Mouse (Mus musculus) liver, embryonic 15.5 days (tissue): ENCODE results near the gene Atp6v1b1. TPM values are rescaled to one million over a fixed set of nuclear protein-coding genes. Genes with fewer than 3 reads are reported as not detected.
"Not testable (repeated sequence)": the region's sequence is repeated elsewhere in the genome, so short reads cannot be mapped to it uniquely, and the experiment has no call there.

Source experiments
- ATAC-seq: fragments of 200-750 bp; cut with Nextera tagmentation; 2 replicates; pipeline ENCODE4 v1.8.0; 2017; ENCODE audit warnings: moderate number of reproducible peaks, mild to moderate bottlenecking, moderate library complexity; ENCODE audit not compliant: insufficient read depth
- H3K27ac ChIP-seq: fragments of 300-500 bp; sonication (generic); replicated peaks from 2 replicates; pipeline ENCODE4 v1.5.1; 2015; ENCODE audit warnings: mild to moderate bottlenecking, inconsistent platforms
- H3K27me3 ChIP-seq: fragments of 300-500 bp; sonication (generic); 2 replicates; pipeline ENCODE4 v1.6.1; 2015; ENCODE audit warnings: mild to moderate bottlenecking, inconsistent platforms
- H3K36me3 ChIP-seq: fragments of 300-500 bp; sonication (generic); replicated peaks from 2 replicates; pipeline ENCODE4 v1.6.1; 2015; ENCODE audit warnings: moderate library complexity, mild to moderate bottlenecking, inconsistent platforms
- H3K4me1 ChIP-seq: fragments of 300-500 bp; sonication (generic); replicated peaks from 2 replicates; pipeline ENCODE4 v1.6.1; 2015; ENCODE audit warnings: inconsistent platforms
- H3K4me2 ChIP-seq: fragments of 300-500 bp; sonication (generic); 2 replicates; pipeline ENCODE4 v1.6.1; 2015; ENCODE audit warnings: moderate library complexity, mild to moderate bottlenecking, inconsistent platforms
- H3K4me3 ChIP-seq: fragments of 300-500 bp; sonication (generic); replicated peaks from 2 replicates; pipeline ENCODE4 v1.5.1; 2015; ENCODE audit warnings: mild to moderate bottlenecking, inconsistent platforms
- H3K9ac ChIP-seq: fragments of 300-500 bp; sonication (generic); 2 replicates; pipeline ENCODE4 v1.6.1; 2015; ENCODE audit warnings: moderate library complexity, mild to moderate bottlenecking, inconsistent platforms
- H3K9me3 ChIP-seq: fragments of 300-500 bp; sonication (generic); replicated peaks from 2 replicates; pipeline ENCODE4 v1.6.1; 2016; ENCODE audit warnings: inconsistent platforms
- WGBS: fragments of 180-500 bp; shearing (Covaris S2); methylation state at CpG from one replicate; pipeline ENCODE4 v1.1.7; 2015; ENCODE audit warnings: mixed read lengths; ENCODE audit not compliant: insufficient replicate concordance; 5-methylcytosine and 5-hydroxymethylcytosine counted together
- polyA plus RNA-seq: library from polyadenylated mRNA; unstranded; fragments of >200 nt; fragmentation: Nextera tagmentation; extraction: Ambion mirVana; gene quantifications from 2 replicates; pipeline ENCODE4 v1.2.1, GENCODE M21; 2015

The Atp6v1b1 gene
- polyA plus RNA-seq, 1 experiment from 2014 or later, result not detected

DNA sequence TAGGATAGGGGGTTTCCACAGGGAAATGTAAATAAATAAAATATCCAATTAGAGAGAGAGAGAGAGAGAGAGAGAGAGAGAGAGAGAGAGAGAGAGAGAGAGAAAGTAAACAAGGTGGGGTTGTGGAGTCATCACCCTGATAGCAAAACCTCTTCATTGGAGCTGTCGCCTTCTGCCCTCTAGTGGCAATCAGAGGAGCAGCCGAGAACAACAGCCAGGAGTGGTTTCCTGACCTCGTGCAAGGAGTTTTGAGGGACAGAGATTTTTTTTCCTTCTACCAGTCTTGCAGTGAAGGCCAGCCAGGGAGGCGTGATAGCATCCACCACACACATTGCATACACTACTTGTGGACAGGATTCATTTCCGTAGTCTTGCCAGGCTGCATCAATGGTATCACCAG lies 36.2 kb downstream of the Atp6v1b1 start:
- Histone ChIP-seq H3K4me1 (peaks cover 20% of the 10 kb centered on the region), H3K36me3 (no peaks in the 10 kb centered on the region), H3K9ac (no peak overlapping the region), H3K27ac (no peak overlapping the region), H3K9me3 (no peaks in the 10 kb centered on the region), H3K4me3 (no peak overlapping the region), H3K4me2 (no peak overlapping the region), H3K27me3 (no peaks in the 10 kb centered on the region)
- 5% methylated on average over 5 of the region's 5 CpGs for WGBS
- ATAC-seq, result no peak

DNA sequence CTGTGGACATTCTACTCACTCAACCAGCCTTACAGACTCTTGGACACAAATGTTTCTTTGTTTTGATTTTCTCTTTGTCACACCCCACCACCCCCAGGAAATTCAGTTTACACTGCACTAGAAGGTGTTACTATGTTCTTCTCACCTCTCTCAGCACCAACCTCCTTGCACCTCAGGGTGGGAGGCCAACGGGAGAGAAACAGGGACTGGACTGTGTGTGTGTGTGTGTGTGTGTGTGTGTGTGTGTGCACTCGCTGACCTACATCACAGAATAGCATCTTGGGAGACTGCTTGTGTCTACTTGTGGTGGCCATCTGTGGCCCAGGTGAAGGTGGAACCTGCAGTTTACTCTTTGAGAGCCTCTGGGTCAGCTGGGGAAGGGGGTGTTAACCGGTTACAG lies 43.6 kb downstream of the Atp6v1b1 start:
- H3K27me3 ChIP-seq, result no peaks in the 10 kb centered on the region
- 42% methylated on average over 3 of the region's 3 CpGs for WGBS
- peaks cover 6% of the 10 kb centered on the region; the same call in 1 of the 2 replicates for H3K4me1 ChIP-seq
- no peak overlapping the region for H3K27ac ChIP-seq
- H3K9ac ChIP-seq, result no peak overlapping the region
- no peak for ATAC-seq
- H3K36me3 ChIP-seq, result no peaks in the 10 kb centered on the region
- no peak overlapping the region for H3K4me3 ChIP-seq
- H3K4me2 ChIP-seq, result no peak overlapping the region
- H3K9me3 ChIP-seq, result no peaks in the 10 kb centered on the region

DNA sequence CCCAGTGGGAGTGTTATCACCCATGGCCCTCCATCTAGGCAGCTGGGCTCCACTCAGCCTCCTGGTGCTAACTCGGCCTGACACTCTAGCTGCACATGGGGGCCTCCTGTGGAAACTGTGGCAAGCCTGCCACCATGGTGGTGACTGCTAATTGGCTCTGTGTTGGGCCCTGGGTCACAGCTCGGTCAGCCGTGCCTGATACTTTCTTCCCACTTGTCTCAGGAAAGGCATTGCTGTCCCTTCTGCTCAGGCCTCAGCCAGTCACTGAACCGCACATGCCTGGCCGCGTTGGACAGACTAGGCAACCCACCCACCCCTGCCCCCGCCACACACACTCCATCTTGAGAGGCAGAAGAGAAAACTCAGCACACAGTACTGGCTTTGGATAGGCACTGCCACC lies 45.8 kb downstream of the Atp6v1b1 start:
- no peaks in the 10 kb centered on the region for H3K36me3 ChIP-seq
- H3K9ac ChIP-seq, result no peak overlapping the region
- H3K9me3 ChIP-seq, result no peaks in the 10 kb centered on the region
- no peaks in the 10 kb centered on the region for H3K27me3 ChIP-seq
- no peak overlapping the region for H3K4me3 ChIP-seq
- no peak for ATAC-seq
- H3K4me1 ChIP-seq, result peaks cover 7% of the 10 kb centered on the region; the same call in 1 of the 2 replicates
- H3K4me2 ChIP-seq, result no peak overlapping the region
- H3K27ac ChIP-seq, result no peak overlapping the region
- 60% methylated on average over 7 of the region's 7 CpGs for WGBS

DNA sequence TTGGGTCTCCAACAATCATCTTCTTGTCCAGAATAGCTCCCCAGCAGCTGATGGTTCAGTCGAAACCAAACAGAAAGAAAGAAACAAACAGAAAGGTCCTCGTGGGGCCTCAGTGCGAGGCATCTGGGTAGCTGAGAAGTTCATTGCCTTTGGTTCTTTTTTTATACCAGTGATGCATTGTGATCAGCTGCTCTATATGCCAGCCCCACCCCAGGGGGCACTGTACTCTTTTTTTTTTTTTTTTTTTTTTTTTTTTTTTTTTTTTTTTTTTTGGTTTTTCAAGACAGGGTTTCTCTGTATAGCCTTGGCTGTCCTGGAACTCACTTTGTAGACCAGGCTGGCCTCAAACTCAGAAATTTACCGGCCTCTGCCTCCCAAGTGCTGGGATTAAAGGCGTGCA lies 47.7 kb downstream of the Atp6v1b1 start:
- H3K36me3 ChIP-seq, ATAC-seq: not testable (repeated sequence)
- WGBS, result 69% methylated on average over 5 of the region's 5 CpGs

DNA sequence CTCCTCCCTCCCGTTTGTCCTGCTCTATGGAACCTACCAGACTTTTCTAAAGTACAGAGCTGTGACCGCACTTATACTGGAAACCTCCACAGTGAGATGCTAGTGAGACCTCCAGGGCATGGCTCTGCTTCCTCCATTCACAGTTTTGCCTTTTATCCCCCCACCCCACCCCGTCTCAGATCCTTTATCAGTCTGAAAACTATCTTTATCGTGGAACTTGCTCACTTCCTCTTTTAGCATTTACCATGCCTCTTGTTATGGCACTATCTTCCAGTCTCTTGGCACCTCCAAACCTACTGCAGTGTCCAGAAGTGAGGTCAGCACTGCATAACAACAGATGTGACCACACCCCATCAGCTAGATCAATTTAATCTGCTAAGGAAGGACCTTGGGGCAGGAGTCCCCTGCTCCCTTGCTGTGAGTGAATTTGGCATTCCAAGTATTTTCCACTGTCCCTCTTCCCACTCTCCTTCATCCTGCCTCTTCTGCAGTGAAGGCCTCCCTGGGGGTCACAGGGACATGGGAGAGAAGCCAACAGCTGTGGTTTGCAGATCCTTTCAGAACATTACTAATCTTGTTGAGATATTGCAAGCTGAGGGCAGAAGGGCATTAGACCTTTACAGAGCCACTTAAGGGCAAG lies 48.6 kb downstream of the Atp6v1b1 start:
- WGBS, result 13% methylated on average over 4 of the region's 4 CpGs
- Histone ChIP-seq H3K9ac (no peak overlapping the region), H3K27me3 (peaks cover 3% of the 10 kb centered on the region; the same call in 1 of the 2 replicates)

More for the DNA sequence above, 47.7 kb downstream of the Atp6v1b1 start:
- H3K27ac ChIP-seq, H3K27me3 ChIP-seq, H3K4me2 ChIP-seq, H3K9ac ChIP-seq, H3K9me3 ChIP-seq, H3K4me3 ChIP-seq: not testable (repeated sequence)
- peaks cover 24% of the 10 kb centered on the region for H3K4me1 ChIP-seq

DNA sequence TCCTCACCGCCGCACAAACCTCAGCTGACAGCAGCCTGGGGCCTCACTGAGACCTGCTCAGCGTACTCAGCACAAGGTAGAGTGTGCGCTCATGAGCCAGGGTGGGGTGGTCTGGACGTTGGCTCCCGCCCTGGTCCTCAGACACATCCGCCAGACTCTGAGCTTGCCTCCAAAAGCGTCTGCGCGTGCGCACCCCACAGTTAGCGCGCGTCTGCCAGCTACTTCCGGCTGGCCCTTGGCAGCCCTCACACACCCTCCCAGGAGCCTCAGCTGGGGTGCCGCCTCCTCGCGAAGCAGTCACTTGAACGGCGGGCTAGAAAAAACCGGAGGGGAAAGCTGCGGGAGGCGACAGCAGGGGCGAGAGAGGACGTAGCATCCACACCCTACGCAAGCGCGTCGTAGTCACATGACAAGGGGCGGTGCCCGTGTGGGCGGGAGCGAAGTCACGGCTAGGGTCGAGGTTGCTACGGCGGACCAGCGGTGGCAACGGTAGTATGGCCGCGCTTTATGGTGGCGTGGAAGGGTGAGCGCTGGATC lies 52.0 kb downstream of the Atp6v1b1 start, which contains the start of gene Nagk:
Nagk (plus strand) TSS at position 223 of the 537 bp plus-strand sequence.
- Histone ChIP-seq H3K4me2 (peak within 1 kb of the TSS; percentile 83), H3K27ac (peak within 1 kb of the TSS; percentile 98), H3K27me3 (peaks cover 8% of the 10 kb centered on the region), H3K9me3 (no peaks in the 10 kb centered on the region), H3K4me1 (peaks cover 32% of the 10 kb centered on the region), H3K36me3 (no peaks in the 10 kb centered on the region), H3K4me3 (peak within 1 kb of the TSS; percentile 75), H3K9ac (peak within 1 kb of the TSS; percentile 51)
- WGBS, result under 1% methylated on average over 43 of the region's 43 CpGs
- peak; percentile 90 for ATAC-seq

More for the DNA sequence above, 48.6 kb downstream of the Atp6v1b1 start:
- Histone ChIP-seq H3K27ac (no peak overlapping the region), H3K36me3 (no peaks in the 10 kb centered on the region), H3K4me1 (peaks cover 28% of the 10 kb centered on the region), H3K4me3 (no peak overlapping the region), H3K4me2 (no peak overlapping the region), H3K9me3 (no peaks in the 10 kb centered on the region)
- ATAC-seq, result no peak

DNA sequence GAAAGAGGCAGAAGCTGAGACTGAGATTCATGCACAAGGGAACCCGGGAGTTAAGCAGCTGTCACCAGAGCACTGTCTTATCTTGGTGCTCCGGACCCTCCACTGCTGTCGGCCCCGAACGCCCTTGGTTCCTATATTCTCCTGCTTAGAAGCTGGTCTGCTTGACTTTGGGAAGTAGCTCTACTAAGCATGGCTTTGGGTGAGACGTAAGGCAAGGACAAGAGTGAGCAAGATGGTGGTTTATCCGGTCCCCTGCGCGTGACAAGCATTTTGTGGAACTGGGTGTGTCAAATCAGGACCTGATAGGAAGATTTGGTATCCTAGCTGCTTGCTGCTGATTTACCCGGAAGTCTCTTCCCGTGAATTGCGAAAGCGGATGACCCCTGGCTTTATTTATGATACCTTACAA lies 52.7 kb downstream of the Atp6v1b1 start:
- no peaks in the 10 kb centered on the region for H3K9me3 ChIP-seq

DNA sequence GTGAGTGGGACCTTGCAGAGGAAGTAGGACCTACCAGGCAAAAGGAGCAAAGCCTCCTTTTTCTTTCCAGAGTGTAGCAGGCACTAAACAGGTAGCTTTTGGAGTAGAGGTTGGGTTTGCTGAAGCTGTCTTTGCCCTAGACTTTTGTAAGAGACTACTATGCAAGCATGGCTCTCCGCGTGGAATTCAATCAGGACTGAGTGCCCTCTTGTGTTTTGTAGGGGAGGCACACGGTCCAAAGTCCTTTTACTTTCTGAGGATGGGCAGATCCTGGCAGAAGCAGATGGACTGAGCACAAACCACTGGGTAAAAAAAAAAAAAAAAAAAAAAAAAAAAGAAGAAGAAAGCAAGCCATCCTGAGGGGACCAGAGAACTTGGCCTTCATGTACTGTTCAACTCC lies 53.9 kb downstream of the Atp6v1b1 start:
- no peaks in the 10 kb centered on the region for H3K9me3 ChIP-seq
- 59% methylated on average over 3 of the region's 3 CpGs for WGBS
- H3K27me3 ChIP-seq, result peaks cover 8% of the 10 kb centered on the region
- no peak for ATAC-seq
- no peak overlapping the region for H3K4me3 ChIP-seq
- no peak overlapping the region for H3K4me2 ChIP-seq
- no peak overlapping the region for H3K9ac ChIP-seq
- H3K4me1 ChIP-seq, result peaks cover 25% of the 10 kb centered on the region
- no peak overlapping the region for H3K27ac ChIP-seq
- no peaks in the 10 kb centered on the region for H3K36me3 ChIP-seq

More for the DNA sequence above, 52.7 kb downstream of the Atp6v1b1 start:
- 1% methylated on average over 13 of the region's 13 CpGs for WGBS
- peaks cover 32% of the 10 kb centered on the region for H3K4me1 ChIP-seq
- peaks cover 8% of the 10 kb centered on the region for H3K27me3 ChIP-seq
- H3K27ac ChIP-seq, result peak overlapping the region; percentile 98
- no peak for ATAC-seq
- H3K4me3 ChIP-seq, result peak overlapping the region; percentile 75
- H3K4me2 ChIP-seq, result peak overlapping the region; percentile 83
- H3K36me3 ChIP-seq, result no peaks in the 10 kb centered on the region
- H3K9ac ChIP-seq, result peak overlapping the region; percentile 51

DNA sequence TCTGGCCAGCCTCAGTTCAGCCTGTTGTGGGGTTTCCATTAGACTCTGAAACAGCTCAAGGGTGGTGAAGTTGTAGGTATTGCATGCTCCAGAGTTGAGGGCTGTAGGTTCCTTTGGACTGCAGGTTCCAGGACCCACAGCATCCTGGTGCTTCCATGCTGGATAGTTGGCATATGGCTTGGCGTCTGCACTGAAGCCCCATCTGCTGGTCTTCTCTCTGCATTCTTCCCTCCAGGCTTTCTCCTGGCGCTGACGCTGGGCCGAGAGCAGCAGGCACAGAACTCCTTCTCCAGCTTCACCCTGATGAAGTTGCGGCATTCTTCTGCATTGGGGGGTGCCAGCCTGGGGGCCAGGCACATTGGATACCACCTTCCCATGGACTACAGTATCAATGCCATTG lies 59.2 kb downstream of the Atp6v1b1 start:
- Histone ChIP-seq H3K9ac (no peak overlapping the region), H3K36me3 (0 out of 2 replicates have a peak, but pooled peaks cover 4% of the 10 kb centered on the region), H3K9me3 (no peaks in the 10 kb centered on the region), H3K27ac (no peak overlapping the region), H3K4me2 (no peak overlapping the region), H3K4me1 (no peaks in the 10 kb centered on the region), H3K27me3 (peaks cover 2% of the 10 kb centered on the region; the same call in 1 of the 2 replicates), H3K4me3 (no peak overlapping the region)
- ATAC-seq, result no peak
- 64% methylated on average over 5 of the region's 5 CpGs for WGBS

DNA sequence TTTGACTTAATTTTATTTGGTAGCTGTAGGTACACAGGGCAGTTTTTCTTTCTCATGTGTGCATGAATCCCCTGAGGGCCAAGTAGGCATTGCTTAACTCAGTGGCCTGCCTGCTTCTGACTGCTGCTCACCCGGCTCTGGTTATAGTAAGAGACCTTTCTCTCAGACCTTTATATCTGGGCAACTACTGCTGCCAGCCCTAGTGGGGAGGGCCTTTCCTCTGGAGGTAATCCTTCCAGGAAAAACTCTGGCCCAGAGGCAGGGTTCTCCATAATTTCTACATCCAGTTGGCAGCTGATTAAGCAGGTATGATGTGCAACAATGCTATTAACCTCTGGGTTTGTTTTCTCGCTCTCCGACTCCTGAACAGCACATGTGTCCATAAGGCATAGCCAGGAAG lies 60.1 kb downstream of the Atp6v1b1 start:
- H3K4me1 ChIP-seq, result no peaks in the 10 kb centered on the region
- no peak for ATAC-seq
- 68% methylated on average over 3 of the region's 3 CpGs for WGBS
- H3K4me3 ChIP-seq, result no peak overlapping the region
- H3K9ac ChIP-seq, result no peak overlapping the region
- no peak overlapping the region for H3K27ac ChIP-seq
- 0 out of 2 replicates have a peak, but pooled peaks cover 4% of the 10 kb centered on the region for H3K36me3 ChIP-seq
- no peaks in the 10 kb centered on the region for H3K27me3 ChIP-seq
- H3K4me2 ChIP-seq, result no peak overlapping the region
- H3K9me3 ChIP-seq, result no peaks in the 10 kb centered on the region
